Mouse (Mus musculus): ENCODE measurements around the gene Armc2.
"Not testable (repeated sequence)": the region's sequence is repeated elsewhere in the genome, so short reads cannot be mapped to it uniquely, and the experiment has no call there.

Armc2 gene

DNA sequence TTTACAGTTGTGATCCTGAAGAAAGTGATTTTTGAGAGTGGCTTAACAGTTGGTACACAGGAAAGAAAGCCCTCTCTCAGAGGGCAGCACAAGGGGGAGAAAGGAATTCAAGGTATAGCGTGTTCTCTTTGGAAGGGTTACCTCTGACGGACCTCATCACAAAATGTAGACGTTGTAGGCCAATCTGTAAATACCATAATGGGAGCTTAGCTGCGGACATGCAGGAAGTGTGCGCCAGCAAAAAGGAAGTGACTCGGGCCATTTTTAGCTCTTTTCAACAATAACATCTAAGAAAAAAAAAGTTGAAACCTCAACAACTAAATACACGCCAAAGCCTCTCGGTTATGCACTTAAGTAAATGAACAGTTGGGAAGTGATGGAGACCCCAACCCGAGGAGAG lies 45.6 kb downstream of the Armc2 start:
- no peak for DNase-seq (ENCODE audit: low read depth, low spot score)

DNA sequence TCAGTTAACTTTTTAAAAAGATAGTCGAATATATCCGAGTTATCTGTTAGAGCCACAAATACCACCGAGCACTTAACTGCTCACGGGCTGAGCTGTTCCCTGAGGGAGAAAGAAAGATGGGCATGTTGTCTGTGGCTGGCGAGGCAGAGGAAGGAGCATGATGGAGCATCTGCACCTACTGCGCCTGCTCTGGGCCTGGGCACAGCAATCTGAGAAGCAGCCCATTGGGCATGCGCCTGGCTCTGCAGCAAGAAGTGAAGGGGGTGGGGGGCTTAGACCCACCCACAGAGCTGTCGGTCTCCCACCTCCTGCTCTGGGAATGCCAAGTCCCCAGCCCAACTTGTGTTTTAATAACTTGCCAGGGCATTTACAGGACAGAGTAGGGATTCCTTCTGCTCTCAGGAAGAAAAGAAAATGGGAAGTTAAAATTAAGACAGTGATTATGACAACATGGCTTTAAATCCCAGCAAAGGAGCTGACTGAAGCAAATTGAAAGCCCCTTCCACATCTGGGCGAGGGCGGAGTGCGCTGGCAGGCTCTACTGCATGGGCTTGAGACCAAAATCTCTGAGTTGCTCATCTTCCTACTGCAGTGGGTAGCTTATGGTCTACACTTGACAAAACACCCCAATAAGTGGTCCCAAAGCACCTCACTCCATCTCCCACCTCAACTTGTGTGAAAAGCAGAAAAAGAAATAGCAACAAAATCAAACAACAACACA lies 50.2 kb downstream of the Armc2 start:
- no peak for DNase-seq (ENCODE audit: low read depth, low spot score)

DNA sequence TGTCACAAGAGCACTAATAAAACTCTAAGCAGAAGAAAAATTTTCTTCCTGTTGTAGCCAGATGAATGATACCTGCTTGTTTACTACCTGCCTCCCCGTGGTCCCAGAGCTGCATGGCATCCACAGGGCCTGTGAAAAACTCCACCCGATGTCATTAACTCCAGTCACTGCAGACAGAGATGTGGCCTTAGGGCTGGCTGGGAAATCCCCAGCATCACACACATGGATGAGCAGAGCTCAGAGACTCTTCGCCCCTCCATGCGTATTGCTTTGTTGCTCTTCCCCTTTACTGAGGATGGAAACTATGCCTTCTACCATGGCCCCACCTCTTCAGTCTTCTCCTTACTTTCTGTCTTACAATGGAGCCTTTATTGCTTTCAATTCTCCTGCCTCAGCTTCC lies 55.5 kb downstream of the Armc2 start:
- DNase-seq (ENCODE audit: low read depth, low spot score): no peak

DNA sequence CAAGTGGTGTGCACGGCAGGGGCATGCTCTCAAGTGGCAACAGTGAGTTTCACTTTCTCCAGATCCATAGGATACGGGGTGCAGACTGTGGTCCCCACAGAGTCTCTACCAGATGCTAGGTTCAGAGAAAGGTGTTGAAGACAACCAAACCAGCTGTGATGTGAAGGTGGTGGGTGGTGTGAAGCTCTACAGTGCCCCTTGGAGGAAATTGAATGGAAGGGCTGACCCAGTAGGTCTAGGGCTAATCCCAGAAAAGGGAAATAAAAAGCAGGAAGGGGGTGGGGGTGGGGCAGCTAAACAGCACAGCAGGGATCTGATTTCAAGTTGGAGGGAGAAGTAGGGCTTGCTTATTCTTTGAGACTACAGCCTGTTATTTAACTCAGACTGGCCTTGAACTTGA lies 58.4 kb downstream of the Armc2 start:
- DNase-seq (ENCODE audit: low read depth, low spot score): no peak

DNA sequence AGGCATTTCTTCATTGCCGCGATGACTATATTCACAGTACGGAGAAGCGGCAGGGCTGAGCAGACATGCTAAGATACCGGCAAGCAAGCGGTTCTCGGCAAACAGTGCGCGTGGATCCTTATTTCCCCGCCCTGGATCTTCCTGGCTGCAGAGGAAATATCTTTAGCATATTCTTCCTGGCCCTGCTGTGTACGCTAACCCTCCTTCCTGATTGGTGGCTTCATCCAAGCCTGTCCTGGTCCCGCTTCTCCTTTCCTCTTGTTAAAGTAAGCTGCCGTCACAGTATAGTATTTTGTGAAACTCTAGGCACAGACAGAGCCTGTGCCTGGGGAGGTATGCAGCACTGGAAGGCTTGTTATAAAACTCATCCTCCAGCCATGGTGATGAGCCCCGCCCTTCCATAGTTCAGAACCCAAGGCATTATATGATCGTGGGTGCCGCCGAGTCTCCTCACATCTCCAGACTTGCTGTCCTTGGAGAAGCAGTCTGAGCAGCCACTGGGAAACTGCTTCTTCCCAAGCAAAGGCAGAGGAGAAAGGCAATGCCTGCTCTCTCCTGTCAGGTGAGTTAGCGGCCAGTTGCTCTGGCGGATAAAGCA lies 59.5 kb downstream of the Armc2 start:
- DNase-seq (ENCODE audit: low read depth, low spot score): no peak

DNA sequence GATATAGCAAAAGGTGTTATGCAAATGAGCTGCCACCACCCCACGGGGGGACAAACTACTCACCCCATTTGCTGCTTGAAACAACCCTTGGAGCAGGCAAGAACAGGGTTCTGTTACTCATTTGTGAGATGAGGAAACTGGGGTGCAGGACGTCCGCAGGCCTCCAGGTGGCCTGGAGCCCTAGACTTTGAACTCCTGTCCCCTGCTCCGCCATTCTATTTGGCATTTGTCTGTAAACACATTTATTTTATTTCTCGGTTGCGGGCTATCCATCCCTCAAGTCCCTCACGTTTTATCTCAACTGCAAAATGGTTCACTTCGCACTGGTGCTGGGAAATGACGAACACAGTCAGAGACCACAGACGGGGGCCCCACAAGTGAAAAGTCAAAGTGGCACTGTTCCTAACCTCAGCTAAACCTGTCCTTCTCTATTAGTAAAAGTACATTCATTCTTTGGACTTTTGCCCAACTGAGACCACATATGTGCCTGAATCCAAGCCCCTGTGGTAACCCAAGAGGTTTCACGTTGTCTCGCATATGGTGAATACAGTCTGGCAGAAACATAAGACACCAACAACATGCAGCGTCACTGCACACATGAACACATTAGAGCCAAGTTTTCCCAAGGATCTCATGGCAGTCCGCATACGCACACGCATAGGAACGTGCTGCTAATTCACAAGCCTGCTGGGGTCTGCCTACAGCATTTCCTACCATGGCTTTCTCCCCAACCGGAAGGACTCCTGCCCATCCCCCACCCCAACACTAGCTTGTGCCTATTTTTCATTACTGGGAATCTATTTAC lies 60.6 kb downstream of the Armc2 start:
- DNase-seq (ENCODE audit: low read depth, low spot score): no peak

DNA sequence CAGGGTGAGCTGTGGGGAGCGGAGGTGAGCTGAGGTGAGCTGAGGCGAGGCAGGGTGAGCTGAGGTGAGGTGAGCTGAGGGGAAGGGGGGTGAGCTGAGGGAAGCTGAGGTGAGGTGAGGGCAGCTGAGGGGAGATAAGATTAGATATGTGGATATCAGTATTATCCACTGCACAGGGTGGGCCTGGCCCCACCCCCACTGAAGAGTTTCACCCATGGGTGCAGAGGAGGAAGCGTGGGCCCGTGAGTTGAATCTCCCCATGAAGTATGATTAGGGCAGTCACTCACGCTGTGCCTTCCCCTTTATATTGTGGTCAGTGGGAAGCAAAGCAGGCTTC lies 64.7 kb downstream of the Armc2 start:
- no peak for DNase-seq (ENCODE audit: low read depth, low spot score)

DNA sequence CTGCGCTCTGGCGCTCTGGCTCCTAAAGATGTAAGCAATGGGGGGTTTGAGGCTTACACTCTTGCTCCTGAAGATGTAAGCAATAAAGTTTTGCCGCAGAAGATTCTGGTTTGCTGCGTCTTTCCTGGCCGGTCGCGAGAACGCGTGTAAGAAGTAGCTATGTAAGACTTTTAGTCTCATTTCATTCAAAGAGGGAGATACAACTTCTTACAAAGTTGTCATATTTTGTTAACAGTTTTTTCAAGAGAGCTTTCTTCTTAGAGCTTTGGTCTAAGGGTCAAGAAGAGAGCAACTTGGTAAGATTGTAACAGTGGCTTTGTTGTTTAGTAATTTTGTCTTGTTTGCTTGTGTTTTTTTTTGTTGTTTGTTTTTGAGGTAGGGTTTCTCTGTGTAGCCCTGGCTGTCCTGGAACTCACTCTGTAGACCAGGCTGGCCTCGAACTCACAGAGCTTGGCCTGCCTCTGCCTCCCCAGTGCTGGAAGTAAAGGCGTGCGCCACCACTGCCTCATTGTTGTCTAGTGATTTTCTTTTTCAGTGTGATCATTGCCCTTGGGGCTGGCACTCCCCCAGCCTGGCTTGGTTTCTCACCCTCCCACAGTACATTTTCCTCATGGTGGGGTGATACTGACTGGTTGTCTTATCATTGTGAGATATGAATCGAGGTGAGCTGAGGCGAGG lies 65.3 kb downstream of the Armc2 start:
- DNase-seq (ENCODE audit: low read depth, low spot score): no peak

DNA sequence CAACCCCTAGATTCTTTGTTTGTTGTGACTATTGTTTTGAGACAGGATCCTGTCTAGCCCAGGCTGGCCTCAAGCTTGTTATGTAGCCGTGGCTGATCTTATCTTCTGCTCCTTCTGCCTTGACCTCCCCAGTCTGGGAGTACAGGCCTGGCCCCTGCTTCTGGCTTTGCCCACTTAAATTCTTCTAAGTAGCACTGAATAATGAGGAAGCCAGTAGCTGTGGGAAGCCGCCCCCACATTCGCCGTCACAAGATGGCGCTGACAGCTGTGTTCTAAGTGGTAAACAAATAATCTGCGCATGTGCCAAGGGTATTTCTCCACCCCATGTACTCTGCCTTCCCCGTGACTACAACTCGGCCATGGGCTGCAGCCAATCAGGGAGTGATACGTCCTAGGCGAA lies 65.9 kb downstream of the Armc2 start:
- DNase-seq (ENCODE audit: low read depth, low spot score): not testable (repeated sequence)

DNA sequence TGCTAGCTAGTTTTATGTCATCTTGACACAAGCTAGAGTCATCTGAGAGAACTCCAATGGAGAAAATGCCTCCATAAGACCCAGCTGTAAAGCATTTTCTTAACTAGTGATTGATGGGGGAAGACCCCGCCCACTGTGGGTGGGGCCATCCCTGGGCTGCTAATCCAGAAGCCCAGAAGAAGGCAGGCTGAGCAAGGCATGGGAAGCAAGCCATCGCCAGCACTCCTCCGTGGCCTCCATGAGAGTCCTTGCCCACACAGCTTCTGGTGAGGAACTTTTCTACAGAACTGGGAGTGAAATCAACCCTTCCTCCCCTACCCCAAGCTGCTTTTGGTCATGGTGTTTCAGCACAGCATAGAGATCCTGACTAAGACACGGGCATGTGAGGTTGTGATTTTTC lies 79.2 kb downstream of the Armc2 start:
- DNase-seq (ENCODE audit: low read depth, low spot score): no peak

DNA sequence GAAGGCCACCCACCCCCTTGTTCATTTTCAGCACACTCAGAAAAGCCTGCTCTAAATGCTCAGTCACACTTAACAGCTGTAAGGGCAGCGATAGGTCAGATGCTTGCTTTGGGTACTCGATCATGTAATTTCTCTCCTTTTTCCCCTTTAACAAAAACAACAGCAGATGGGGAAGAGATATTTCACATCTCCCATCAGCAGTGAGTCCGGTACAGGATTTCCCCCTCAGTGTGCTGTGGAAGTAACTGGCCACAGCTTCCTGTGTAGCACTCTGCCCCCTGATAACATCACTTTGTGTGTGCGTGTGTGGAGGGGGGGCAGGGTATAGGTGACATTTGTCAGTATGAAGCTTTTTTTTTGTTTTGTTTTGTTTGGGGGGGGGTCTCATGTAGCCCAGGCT lies 81.1 kb downstream of the Armc2 start:
- no peak for DNase-seq (ENCODE audit: low read depth, low spot score)

DNA sequence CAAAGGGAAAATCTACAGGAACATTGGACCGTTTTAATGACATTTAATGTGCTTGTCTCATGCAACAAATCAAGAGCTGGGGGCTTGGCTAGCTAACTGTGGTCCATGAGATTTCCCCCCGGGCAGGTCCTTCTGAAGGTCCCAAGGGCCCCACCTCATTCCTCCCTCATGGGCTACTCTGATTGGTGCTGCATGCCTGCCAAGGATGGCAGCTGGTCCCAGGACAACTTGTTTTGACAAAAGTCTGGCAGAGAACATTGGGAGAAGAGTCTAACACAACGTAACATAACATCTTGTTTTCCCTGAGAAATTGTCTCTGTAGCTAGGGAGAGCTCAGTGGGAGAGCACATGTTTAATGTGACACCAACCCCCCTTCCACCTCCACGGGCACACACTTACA lies 82.1 kb downstream of the Armc2 start:
- no peak for DNase-seq (ENCODE audit: low read depth, low spot score)

DNA sequence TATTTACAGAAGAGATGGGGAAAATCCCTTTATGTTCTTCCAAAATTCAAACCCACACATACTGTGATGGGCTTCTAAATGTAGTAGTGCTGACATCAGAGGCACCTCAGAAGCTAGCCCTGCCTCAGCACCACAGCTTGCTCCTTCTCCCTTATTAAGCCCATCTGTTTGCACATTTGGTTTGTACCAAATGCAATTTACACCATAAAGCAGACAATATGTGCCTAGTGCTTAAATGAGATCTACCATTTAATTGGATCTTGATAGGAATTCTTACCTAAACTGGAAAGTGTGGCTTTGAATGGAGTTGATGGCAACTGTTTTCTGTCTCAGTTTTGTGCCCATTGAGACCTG lies 82.8 kb downstream of the Armc2 start:
- no peak for DNase-seq (ENCODE audit: low read depth, low spot score)

DNA sequence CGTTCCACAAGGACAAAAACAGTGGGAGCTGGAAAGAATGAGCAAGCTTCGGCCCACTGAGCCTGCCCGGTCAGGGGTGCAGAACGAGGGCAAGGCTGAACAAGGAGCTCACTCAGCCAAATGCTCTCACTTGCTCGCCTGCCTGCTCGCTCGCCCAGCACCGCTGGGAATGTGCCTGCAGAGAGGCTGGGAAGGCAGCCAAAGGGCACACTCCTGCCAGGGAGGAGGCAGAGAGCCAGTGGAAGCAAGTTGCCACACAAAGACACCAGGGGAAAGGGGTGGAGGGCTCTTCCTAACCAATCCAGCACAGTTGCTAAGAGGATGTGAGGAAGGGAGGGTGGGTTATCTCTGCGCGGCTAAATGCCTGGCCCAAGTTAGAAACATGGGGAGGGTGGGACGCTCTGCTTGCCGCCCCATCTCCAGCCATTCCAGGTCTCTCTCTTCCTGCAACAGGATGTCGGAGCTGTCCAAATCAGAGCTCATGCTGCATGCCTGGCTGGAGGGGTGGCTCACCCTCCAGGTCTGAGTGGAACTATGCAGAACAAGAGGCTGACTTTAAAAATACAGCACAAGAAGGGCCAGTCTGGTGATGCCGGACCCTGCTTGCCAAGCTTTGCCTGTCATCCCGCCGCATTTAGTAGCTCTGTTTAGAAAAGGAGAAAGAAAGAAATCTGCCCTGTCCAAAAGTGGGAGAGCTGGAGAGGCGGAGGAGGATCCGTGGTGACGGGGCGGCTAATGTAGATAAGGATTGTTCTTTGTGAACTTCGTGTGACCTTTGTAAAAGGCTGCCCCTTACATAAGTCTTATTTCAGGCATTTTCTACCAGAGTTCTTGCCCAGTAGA lies 83.4 kb downstream of the Armc2 start:
- peak; percentile 87 for DNase-seq (ENCODE audit: low read depth, low spot score)

DNA sequence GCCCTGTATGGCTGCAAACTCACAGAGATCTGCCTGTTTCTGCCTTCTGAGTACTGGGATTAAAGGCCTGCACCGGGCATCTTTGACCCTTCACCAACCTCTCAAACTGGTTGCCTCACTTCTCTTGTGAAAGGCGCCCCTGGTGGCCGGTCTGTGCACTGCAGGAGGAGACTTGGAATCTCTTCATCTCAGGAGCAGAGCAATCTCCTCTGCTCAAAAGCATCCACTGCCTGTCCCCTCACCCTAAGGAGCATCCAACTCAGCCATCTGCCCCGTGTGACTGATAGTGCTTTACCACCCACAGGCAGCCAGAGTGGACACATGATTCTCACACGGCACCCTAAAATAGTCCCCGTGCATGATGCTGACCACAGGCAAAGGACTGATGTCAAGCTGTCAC lies 84.7 kb downstream of the Armc2 start:
- no peak for DNase-seq (ENCODE audit: low read depth, low spot score)

DNA sequence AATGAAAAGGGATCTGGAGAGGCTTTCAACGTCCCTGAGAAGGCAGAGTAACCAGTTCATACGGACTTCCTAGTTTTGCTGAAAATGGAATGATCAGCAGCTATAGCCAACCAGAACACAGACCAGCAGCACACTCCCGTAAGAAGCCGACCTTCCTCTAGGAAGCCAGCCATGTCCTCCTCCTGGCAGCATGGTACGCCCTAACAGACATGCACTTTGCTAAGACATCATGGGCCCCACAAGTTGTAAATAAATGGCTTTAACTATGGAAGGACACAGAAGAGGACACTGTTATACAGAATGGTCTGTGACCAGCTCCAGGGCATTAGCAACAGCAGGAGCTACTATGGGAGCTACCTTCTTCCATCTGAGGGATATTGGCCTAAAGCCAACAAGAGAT lies 85.3 kb downstream of the Armc2 start:
- no peak for DNase-seq (ENCODE audit: low read depth, low spot score)

DNA sequence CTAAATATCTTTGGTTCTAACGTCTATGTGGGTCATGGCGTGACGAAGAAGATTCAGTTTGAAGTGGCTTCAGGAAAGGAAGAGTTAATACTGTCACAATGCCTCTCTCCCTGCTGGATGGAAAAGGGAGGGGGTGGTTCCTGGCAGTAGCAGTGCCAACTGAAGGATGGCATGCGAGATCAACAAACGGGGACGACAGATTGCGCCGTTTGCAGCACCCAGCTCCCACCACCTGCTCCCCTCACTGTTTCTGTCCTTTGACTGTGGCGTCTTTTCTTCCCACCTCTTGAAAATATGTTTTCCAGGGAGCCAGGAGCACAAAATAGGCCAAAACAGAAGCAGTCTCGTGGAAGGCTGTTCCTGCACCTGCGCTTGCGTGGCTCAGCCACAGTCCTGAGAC lies 86.3 kb downstream of the Armc2 start:
- DNase-seq (ENCODE audit: low read depth, low spot score): no peak

DNA sequence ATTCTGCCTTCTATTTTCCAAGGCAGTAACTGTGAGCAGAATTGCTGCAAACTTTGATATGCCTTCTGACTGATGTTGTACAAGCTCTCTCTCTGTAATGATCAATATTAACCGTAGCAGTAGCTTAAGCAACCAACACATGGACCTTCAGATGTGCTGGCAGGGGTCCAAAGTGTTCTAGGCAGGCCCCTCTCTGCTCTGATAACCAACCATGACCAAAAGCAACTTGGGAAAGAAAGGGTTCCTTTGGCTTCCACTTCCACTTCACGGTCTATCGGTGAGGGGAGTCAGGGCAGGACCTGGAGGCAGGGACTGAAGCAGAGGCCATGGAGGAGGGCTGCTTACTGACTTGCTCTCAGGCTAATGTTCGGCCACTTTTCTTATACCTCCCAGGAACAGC lies 87.3 kb downstream of the Armc2 start:
- DNase-seq (ENCODE audit: low read depth, low spot score): no peak

DNA sequence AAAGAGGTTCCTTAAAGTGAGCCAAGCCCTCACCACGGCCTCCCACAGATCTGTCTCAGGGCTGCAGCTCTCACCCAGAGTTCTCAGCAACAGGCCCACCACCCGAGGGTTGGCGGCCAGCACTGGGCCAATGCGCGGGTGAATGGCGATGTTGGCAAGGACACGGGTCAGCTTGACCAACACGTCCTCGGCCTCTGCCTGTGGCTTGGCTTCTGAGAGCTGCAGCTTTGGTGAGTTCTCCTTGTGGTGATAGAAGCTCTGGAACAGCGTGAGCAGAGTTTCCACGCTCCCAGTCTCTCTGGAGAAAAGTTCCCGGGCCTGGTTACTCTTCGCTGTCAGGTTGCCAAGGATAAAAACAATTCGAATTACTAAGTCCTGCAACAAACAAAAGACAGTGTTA lies 91.5 kb downstream of the Armc2 start:
- peak; percentile 21 for DNase-seq (ENCODE audit: low read depth, low spot score)

DNA sequence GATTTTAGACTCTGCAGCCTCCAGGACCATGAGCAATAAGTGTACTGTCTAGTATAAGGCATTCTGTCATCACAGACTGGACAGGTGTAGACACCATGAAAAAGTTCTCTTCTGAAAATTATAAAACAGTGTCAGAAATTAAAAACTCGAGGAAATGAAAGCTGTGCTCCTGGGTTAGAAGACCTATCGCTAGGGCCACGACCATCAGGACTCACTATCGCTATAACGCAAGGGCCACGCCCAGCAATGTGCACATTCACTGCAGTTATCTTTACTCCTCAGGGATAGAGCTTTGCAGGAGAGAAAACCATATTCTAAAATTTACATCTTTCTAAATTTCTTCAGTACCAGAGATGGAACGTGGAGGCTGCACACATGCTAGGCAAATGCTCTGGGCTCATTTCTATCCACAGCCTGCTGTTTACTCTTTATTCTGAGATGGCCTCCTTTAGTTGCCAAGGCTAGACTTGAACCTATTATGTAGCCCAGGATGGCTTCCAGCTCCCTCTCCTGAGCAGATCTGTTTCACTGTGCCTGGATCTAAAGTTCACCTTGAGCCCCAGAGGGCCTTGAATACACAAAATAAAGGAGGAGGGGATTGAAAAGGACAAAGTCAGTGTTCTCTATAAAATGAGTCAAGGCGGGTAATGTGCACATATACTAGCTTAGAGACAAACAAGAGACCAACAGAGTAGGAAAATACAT lies 105.8 kb downstream of the Armc2 start:
- no peak for DNase-seq (ENCODE audit: low read depth, low spot score)

DNA sequence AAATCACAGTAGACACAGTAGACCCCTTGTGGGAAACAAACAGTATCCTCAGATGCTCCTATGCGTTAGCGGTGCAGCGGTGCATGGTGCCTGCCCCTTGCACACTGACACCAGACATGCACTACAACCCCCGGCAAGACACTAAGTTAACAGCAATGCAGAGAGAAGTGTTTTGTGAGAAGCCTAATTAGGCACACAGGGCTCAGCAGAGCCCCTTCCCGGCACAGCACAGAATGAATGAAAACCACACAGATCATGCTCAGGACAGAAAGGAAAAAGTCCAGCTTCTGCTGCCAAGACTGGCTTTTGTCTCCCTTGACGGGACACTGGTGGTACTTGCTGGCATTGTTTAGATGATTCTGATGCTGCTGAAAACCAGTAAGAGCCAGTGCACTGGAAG lies 109.3 kb downstream of the Armc2 start:
- DNase-seq (ENCODE audit: low read depth, low spot score): no peak

Measured in skeletal muscle tissue, adult 2 months (tissue).